Mouse (Mus musculus): Measurements from ENCODE around the gene Atp6v1d. TPM values are rescaled to one million over a fixed set of nuclear protein-coding genes. Genes with fewer than 3 reads are reported as not detected.

Gene Atp6v1d
- polyA plus RNA-seq, 1 experiment, result 83.9 TPM

DNA sequence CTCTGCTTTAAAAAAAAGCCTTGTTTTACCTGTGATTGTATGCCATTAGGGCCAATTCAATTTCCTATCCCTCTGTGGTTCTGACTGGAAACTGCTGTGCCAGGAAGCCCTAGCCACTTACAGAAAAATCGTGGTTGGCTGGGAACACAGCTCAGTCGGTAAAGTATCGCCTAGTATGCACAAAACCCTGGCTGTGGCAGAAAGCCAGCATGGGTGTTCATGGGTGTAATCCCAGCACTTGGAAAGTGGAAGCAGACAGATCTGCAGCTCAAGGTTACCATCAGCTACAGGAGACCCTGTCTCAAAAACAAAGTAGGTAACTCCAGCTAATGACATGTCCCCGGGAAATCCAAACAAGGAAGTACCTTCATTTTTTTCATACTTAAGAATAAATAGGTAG is 21.5 kb downstream of the Atp6v1d start:
- Histone ChIP-seq H3K4me1 (ENCODE audit: control insufficient read depth, insufficient read depth, low read length) (no peaks in the 10 kb centered on the region), H3K36me3 (ENCODE audit: control insufficient read depth, insufficient read depth, low read length, poor library complexity, severe bottlenecking) (peaks cover 15% of the 10 kb centered on the region), H3K27me3 (ENCODE audit: control insufficient read depth, insufficient read depth, low read length, poor library complexity, severe bottlenecking) (no peaks in the 10 kb centered on the region), H3K27ac (ENCODE audit: insufficient read depth, low read length) (no peak overlapping the region), H3K9me3 (replicated peaks; ENCODE audit: control insufficient read depth, insufficient read depth, low read length, poor library complexity, severe bottlenecking) (no peaks in the 10 kb centered on the region), H3K4me3 (ENCODE audit: low read depth, low read length) (no peak overlapping the region), H3K9ac (ENCODE audit: low read depth, poor library complexity, severe bottlenecking) (no peak overlapping the region)
- TF ChIP-seq POLR2A (IDR thresholded peaks at IDR 0.05; ENCODE audit: insufficient read depth, low read length) (no peak), CTCF (IDR thresholded peaks at IDR 0.05; ENCODE audit: low read depth, low read length) (no peak), EP300 (IDR thresholded peaks at IDR 0.05; ENCODE audit: insufficient read depth, low read depth, low read length) (no peak)

DNA sequence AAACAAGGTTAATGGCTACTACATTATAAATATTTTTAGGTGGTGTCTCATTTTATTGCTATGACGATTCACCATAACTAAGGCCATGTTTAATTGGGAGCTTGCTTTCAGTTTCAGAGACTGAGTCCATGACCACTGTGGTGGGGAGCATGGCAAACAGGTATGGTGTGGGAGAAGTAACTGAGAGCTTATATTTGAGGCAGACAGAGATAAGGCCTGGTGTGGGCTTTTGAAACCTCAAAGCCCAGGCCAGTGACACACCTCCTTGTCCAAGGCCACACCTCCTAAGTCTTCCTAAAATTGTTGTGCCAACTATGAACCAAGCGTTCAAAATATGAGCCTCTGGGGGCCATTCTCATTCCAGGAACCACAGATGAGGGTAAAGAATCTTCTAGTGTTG is 26.9 kb downstream of the Atp6v1d start:
- Histone ChIP-seq H3K9ac (ENCODE audit: low read depth, poor library complexity, severe bottlenecking) (no peak overlapping the region), H3K27ac (ENCODE audit: insufficient read depth, low read length) (no peak overlapping the region), H3K36me3 (ENCODE audit: control insufficient read depth, insufficient read depth, low read length, poor library complexity, severe bottlenecking) (peaks cover 6% of the 10 kb centered on the region), H3K27me3 (ENCODE audit: control insufficient read depth, insufficient read depth, low read length, poor library complexity, severe bottlenecking) (no peaks in the 10 kb centered on the region), H3K4me1 (ENCODE audit: control insufficient read depth, insufficient read depth, low read length) (no peaks in the 10 kb centered on the region), H3K9me3 (replicated peaks; ENCODE audit: control insufficient read depth, insufficient read depth, low read length, poor library complexity, severe bottlenecking) (no peaks in the 10 kb centered on the region), H3K4me3 (ENCODE audit: low read depth, low read length) (no peak overlapping the region)
- TF ChIP-seq CTCF (IDR thresholded peaks at IDR 0.05; ENCODE audit: low read depth, low read length) (no peak), EP300 (IDR thresholded peaks at IDR 0.05; ENCODE audit: insufficient read depth, low read depth, low read length) (no peak), POLR2A (IDR thresholded peaks at IDR 0.05; ENCODE audit: insufficient read depth, low read length) (no peak)

DNA sequence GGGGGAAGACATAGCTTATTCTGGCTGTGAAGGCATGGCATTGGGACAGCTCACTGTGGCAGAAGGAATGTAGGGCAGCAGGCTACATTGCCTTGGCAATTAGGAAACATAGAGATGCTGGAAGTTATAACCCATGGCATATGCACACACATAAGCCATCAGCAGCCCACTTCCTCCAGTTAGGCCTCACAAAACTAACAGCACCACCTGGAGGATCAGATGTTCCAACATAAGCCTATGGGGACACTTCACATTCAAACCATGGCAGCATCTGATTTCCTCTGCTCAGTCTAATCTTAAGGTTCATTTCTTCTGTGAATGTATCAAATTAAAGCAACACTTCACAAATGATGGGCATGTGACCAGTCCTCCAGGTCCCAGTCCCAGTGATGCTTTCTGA is 47.0 kb downstream of the Atp6v1d start:
- Histone ChIP-seq H3K4me1 (ENCODE audit: control insufficient read depth, insufficient read depth, low read length) (no peaks in the 10 kb centered on the region), H3K27me3 (ENCODE audit: control insufficient read depth, insufficient read depth, low read length, poor library complexity, severe bottlenecking) (no peaks in the 10 kb centered on the region), H3K27ac (ENCODE audit: insufficient read depth, low read length) (no peak overlapping the region), H3K36me3 (ENCODE audit: control insufficient read depth, insufficient read depth, low read length, poor library complexity, severe bottlenecking) (no peaks in the 10 kb centered on the region), H3K4me3 (ENCODE audit: low read depth, low read length) (no peak overlapping the region), H3K9ac (ENCODE audit: low read depth, poor library complexity, severe bottlenecking) (no peak overlapping the region), H3K9me3 (replicated peaks; ENCODE audit: control insufficient read depth, insufficient read depth, low read length, poor library complexity, severe bottlenecking) (no peaks in the 10 kb centered on the region)
- TF ChIP-seq EP300 (IDR thresholded peaks at IDR 0.05; ENCODE audit: insufficient read depth, low read depth, low read length), result no peak
- TF ChIP-seq POLR2A (IDR thresholded peaks at IDR 0.05; ENCODE audit: insufficient read depth, low read length), result no peak
- no peak for TF ChIP-seq CTCF (IDR thresholded peaks at IDR 0.05; ENCODE audit: low read depth, low read length)

DNA sequence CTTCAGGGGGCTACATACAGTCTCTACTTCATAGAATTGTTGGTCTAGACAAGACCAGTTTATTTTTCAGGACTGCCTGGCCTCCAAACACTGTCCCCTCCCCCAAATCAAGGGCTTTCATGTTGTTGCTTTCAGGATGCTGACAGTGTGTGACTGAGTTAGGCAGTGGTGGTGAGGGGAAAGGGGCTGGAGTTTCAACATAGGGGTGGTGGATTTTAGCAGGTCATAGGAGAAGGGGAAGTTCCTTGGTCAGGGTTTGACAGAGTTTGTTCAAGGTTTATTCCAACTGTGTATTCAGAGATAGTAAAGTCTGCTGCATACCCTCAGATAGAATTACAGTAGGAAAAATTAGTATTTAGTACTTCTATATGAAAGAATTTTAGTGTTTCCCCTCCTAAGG is 59.6 kb downstream of the Atp6v1d start:
- Histone ChIP-seq H3K4me3 (ENCODE audit: low read depth, low read length) (no peak overlapping the region), H3K4me1 (ENCODE audit: control insufficient read depth, insufficient read depth, low read length) (no peaks in the 10 kb centered on the region), H3K36me3 (ENCODE audit: control insufficient read depth, insufficient read depth, low read length, poor library complexity, severe bottlenecking) (no peaks in the 10 kb centered on the region), H3K9me3 (replicated peaks; ENCODE audit: control insufficient read depth, insufficient read depth, low read length, poor library complexity, severe bottlenecking) (no peaks in the 10 kb centered on the region), H3K9ac (ENCODE audit: low read depth, poor library complexity, severe bottlenecking) (no peak overlapping the region), H3K27ac (ENCODE audit: insufficient read depth, low read length) (no peak overlapping the region), H3K27me3 (ENCODE audit: control insufficient read depth, insufficient read depth, low read length, poor library complexity, severe bottlenecking) (no peaks in the 10 kb centered on the region)
- TF ChIP-seq CTCF (IDR thresholded peaks at IDR 0.05; ENCODE audit: low read depth, low read length) (no peak), POLR2A (IDR thresholded peaks at IDR 0.05; ENCODE audit: insufficient read depth, low read length) (no peak), EP300 (IDR thresholded peaks at IDR 0.05; ENCODE audit: insufficient read depth, low read depth, low read length) (no peak)

DNA sequence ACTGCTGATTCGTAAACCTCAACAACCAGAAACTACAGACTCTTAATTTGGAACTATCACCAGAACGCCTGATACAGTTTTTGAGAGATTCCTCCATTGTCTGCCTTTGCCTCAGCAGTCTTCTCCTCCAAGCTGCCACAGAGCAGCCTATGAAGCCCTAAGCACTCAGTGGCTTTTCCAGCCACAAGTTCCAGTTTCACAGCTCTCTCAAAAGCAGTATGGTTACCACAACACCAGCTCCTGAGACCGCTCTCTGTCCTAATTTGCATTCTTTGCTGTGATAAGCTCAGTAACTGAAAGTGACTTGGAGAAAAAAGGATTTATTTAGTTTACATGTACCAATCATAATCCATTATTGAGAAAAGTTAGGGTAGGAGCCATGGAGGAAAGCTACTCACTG is 61.4 kb downstream of the Atp6v1d start:
- no peak overlapping the region for H3K9ac ChIP-seq (ENCODE audit: low read depth, poor library complexity, severe bottlenecking)
- no peak overlapping the region for H3K4me3 ChIP-seq (ENCODE audit: low read depth, low read length)
- H3K9me3 ChIP-seq (replicated peaks; ENCODE audit: control insufficient read depth, insufficient read depth, low read length, poor library complexity, severe bottlenecking), result no peaks in the 10 kb centered on the region
- no peaks in the 10 kb centered on the region for H3K36me3 ChIP-seq (ENCODE audit: control insufficient read depth, insufficient read depth, low read length, poor library complexity, severe bottlenecking)
- no peak for TF ChIP-seq EP300 (IDR thresholded peaks at IDR 0.05; ENCODE audit: insufficient read depth, low read depth, low read length)
- H3K27ac ChIP-seq (ENCODE audit: insufficient read depth, low read length), result no peak overlapping the region
- no peaks in the 10 kb centered on the region for H3K4me1 ChIP-seq (ENCODE audit: control insufficient read depth, insufficient read depth, low read length)
- H3K27me3 ChIP-seq (ENCODE audit: control insufficient read depth, insufficient read depth, low read length, poor library complexity, severe bottlenecking), result no peaks in the 10 kb centered on the region

DNA sequence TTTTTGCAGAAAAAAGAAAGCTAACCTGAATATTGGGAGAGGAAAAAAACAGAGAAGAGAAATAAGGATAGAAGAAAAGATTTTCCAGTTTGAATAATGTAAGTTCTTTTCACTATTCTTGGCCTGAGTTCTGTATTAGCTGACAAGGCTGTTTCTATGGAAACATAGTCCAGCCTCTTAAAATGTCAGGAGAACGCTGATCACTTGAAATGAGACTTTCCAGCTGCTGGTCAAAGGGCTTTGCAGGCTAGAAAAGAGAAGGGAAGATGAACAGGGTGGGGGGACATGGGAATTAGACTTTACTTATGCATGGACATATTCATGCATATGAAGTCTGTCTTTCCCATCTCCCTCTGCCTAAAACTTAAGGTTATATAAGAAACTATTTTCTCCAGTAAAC is 67.2 kb downstream of the Atp6v1d start:
- Histone ChIP-seq H3K4me1 (ENCODE audit: control insufficient read depth, insufficient read depth, low read length) (no peaks in the 10 kb centered on the region), H3K9me3 (replicated peaks; ENCODE audit: control insufficient read depth, insufficient read depth, low read length, poor library complexity, severe bottlenecking) (no peaks in the 10 kb centered on the region), H3K36me3 (ENCODE audit: control insufficient read depth, insufficient read depth, low read length, poor library complexity, severe bottlenecking) (no peaks in the 10 kb centered on the region), H3K4me3 (ENCODE audit: low read depth, low read length) (no peak overlapping the region), H3K9ac (ENCODE audit: low read depth, poor library complexity, severe bottlenecking) (no peak overlapping the region), H3K27me3 (ENCODE audit: control insufficient read depth, insufficient read depth, low read length, poor library complexity, severe bottlenecking) (no peaks in the 10 kb centered on the region), H3K27ac (ENCODE audit: insufficient read depth, low read length) (no peak overlapping the region)
- no peak for TF ChIP-seq CTCF (IDR thresholded peaks at IDR 0.05; ENCODE audit: low read depth, low read length)
- TF ChIP-seq POLR2A (IDR thresholded peaks at IDR 0.05; ENCODE audit: insufficient read depth, low read length), result no peak
- TF ChIP-seq EP300 (IDR thresholded peaks at IDR 0.05; ENCODE audit: insufficient read depth, low read depth, low read length), result no peak
